Comparison of ENCODE assay signal across 26 mouse cellular contexts in genomic region chr7:84649016-84649415, GRCm38 (mm10).
"Had no signal": no experiment of that assay in that cellular context is flagged by ENCODE, and none has a peak within 500 bp of the region (broad histone marks: within the 10 kb centered on the region; RNA-seq: fewer than 3 reads in every experiment).

No protein-coding gene starts in this region.

- H3K4me2 ChIP-seq: heart, embryonic 12.5 days; hindbrain, embryonic 13.5 days; hindbrain, embryonic 15.5 days; intestine, embryonic 15.5 days; limb, embryonic 12.5 days had no signal

- H3K27ac ChIP-seq: gastrocnemius, adult 2 months; heart, embryonic 10.5 days; hindbrain, embryonic 10.5 days; hindbrain, embryonic 13.5 days; hindbrain, embryonic 15.5 days; intestine, embryonic 15.5 days; layer of hippocampus, adult 2 months; left cerebral cortex, adult 2 months; limb, embryonic 10.5 days; limb, embryonic 12.5 days; liver, embryonic 14.5 days had no signal

- H3K9me3 ChIP-seq: heart, embryonic 10.5 days; heart, embryonic 12.5 days; hindbrain, embryonic 10.5 days; hindbrain, embryonic 13.5 days; hindbrain, embryonic 15.5 days; intestine, embryonic 15.5 days; limb, embryonic 10.5 days; limb, embryonic 12.5 days had no signal

- H3K4me1 ChIP-seq: heart, embryonic 12.5 days; hindbrain, embryonic 10.5 days; hindbrain, embryonic 13.5 days; hindbrain, embryonic 15.5 days; limb, embryonic 10.5 days; limb, embryonic 12.5 days had no signal

- ATAC-seq: inflammation-experienced regulatory T-cells, adult 6 months; intestine, embryonic 15.5 days; intestine, postnatal 0 days had no signal

- H3K27me3 ChIP-seq: heart, embryonic 12.5 days; hindbrain, embryonic 13.5 days; hindbrain, embryonic 15.5 days; intestine, embryonic 15.5 days; limb, embryonic 12.5 days had no signal

- H3K9ac ChIP-seq: heart, embryonic 12.5 days; hindbrain, embryonic 13.5 days; hindbrain, embryonic 15.5 days; intestine, embryonic 15.5 days; limb, embryonic 12.5 days; liver, embryonic 14.5 days had no signal

- H3K36me3 ChIP-seq: heart, embryonic 10.5 days; hindbrain, embryonic 10.5 days; hindbrain, embryonic 13.5 days; hindbrain, embryonic 15.5 days; intestine, embryonic 15.5 days had no signal

- DNase-seq: gastrocnemius, adult 2 months; gastrocnemius, postnatal 10 days; gastrocnemius, postnatal 25 days; heart, adult 18-20 months; heart, postnatal 10 days; heart, postnatal 4 days; kidney, adult 18-20 months; kidney, adult 8-10 months; kidney, postnatal 10 days; kidney, postnatal 25 days; kidney, postnatal 4 days; liver; lung, adult 2 months had no signal

- H3K4me3 ChIP-seq: gastrocnemius, adult 2 months; heart, embryonic 10.5 days; heart, embryonic 12.5 days; hindbrain, embryonic 10.5 days; hindbrain, embryonic 13.5 days; hindbrain, embryonic 15.5 days; intestine, embryonic 15.5 days; layer of hippocampus, adult 2 months; left cerebral cortex, adult 2 months; limb, embryonic 10.5 days; limb, embryonic 12.5 days had no signal
